10 mouse cellular contexts compared by ENCODE assay signal in genomic region chr3:109368383-109369289, GRCm38 (mm10). TPM values are rescaled to one million over a fixed set of nuclear protein-coding genes. Genes with fewer than 3 reads are reported as not detected.
DNase-seq lines count a peak whose midpoint lies in the region; ATAC-seq and TF ChIP-seq lines count a peak whose summit lies in the region.
"Had no signal": no experiment of that assay in that cellular context is flagged by ENCODE, and none has a peak within 500 bp of the region (broad histone marks: within the 10 kb centered on the region; RNA-seq: fewer than 3 reads in every experiment).

No protein-coding gene starts in this region.

- peak; percentile 78 for ATAC-seq in Patski
- peak; percentile 70 for ATAC-seq in granulocyte monocyte progenitor cell, adult 5-6 weeks (replicated peaks; ENCODE audit: poor library complexity, severe bottlenecking)
- ATAC-seq in activated CD4-positive, CD25-positive, alpha-beta regulatory T cell, adult 4 months, result no peak
- no peak for ATAC-seq in cerebellum, adult (ENCODE audit: insufficient number of reproducible peaks, low FRiP score, low TSS enrichment)

- WGBS in kidney, adult 2 months, result 65% methylated on average over 9 of the region's 9 CpGs

- H3K27ac ChIP-seq in kidney, adult 2 months (ENCODE audit: insufficient read depth, low read depth, low read length), result no peak overlapping the region; the same call in 1 of the 2 replicates

- no peak for TF ChIP-seq CTCF in kidney, adult 2 months (conservative IDR thresholded peaks at IDR 0.05; ENCODE audit: insufficient read depth, insufficient read length, low read depth, low read length)
- TF ChIP-seq CTCF in Patski (IDR thresholded peaks at IDR 0.05), result no peak

- no peaks in the 10 kb centered on the region for H3K36me3 ChIP-seq in kidney, adult 2 months (ENCODE audit: control insufficient read depth, insufficient read depth, low read length)

- no peaks in the 10 kb centered on the region for H3K4me1 ChIP-seq in kidney, adult 2 months (ENCODE audit: control insufficient read depth, insufficient read depth, low read length)

- TF ChIP-seq POLR2A in kidney, adult 2 months (IDR thresholded peaks at IDR 0.05; ENCODE audit: low read depth, low read length), result no peak

- H3K4me3 ChIP-seq in kidney, adult 2 months (ENCODE audit: insufficient read depth, low read depth, low read length), result no peak overlapping the region

- in situ Hi-C loops in Patski (cut with MboI; ENCODE audit: low pct_unique_long_range_greater_than_20kb), result no loop called here

- POLR2A ChIA-PET in Patski (lab: Charles Lee), result interaction anchor here (0.7 kb wide), 1 partner anchor 314 kb away, joined by 3 read pairs; no protein-coding TSS in a partner anchor

- H3K27me3 ChIP-seq in kidney, adult 2 months (replicated peaks; ENCODE audit: control insufficient read depth, insufficient read depth, low read length), result no peaks in the 10 kb centered on the region
- H3K27me3 ChIP-seq in Patski, result no peaks in the 10 kb centered on the region

- CTCF ChIA-PET in Patski (lab: Charles Lee), result interaction anchor here (0.6 to 2.3 kb wide), 5 partner anchors 11 to 88 kb away, joined by 3 to 6 read pairs (median 3); no protein-coding TSS in a partner anchor

- peak; percentile 54 for DNase-seq in kidney, adult 2 months
- no peak for DNase-seq in kidney, postnatal 10 days
- peak; percentile 44 for DNase-seq in Patski (ENCODE audit: low read depth, low spot score)
- peak; percentile 33 for DNase-seq in lung, postnatal 10 days
- no peak for DNase-seq in gastrocnemius, adult 8-10 months (ENCODE audit: low spot score in 2 of 2)
- DNase-seq: heart, postnatal 36 days had no signal

RNA-seq across cellular contexts. Expression of gene Vav3, which starts 28.2 kb away (rescaled TPM):
- polyA plus RNA-seq in kidney, adult 2 months (2012; rRNA removed), result 5.4 and 6.8 TPM in 2 replicates
- polyA plus RNA-seq in Patski (2021), result 8.1 TPM
- 52.5 and 75.4 TPM in 2 replicates for total RNA-seq in granulocyte monocyte progenitor cell, adult 5-6 weeks (2014; fragmentation: Nextera tagmentation)
- total RNA-seq in granulocyte monocyte progenitor cell, adult 5-6 weeks (2017), result 84.4 and 85.7 TPM in 2 replicates
- 1 to 10 TPM in 2 of 4 experiments, under 1 TPM in 2; 0.70 to 2.0 (median 1.2) TPM for total RNA-seq in gastrocnemius, adult 8-10 months (2022)
- polyA plus RNA-seq in activated CD4-positive, CD25-positive, alpha-beta regulatory T cell, adult 4 months (2017; shearing (Covaris generic)), result 10 to 100 TPM in 1 of 2 experiments, 1 to 10 TPM in 1; 8.7 to 12.2 TPM
- total RNA-seq: MEL had no signal

Comparison
In these comparisons a context has a peak if more than half of its experiments do, and no peak if none do; other contexts are left out.
1. DNase-seq: peak in kidney, adult 2 months (single experiment), Patski (single experiment) and lung, postnatal 10 days (single experiment); none in kidney, postnatal 10 days (single experiment) and gastrocnemius, adult 8-10 months (0 of 2).
2. ATAC-seq: peak in Patski (single experiment) and granulocyte monocyte progenitor cell, adult 5-6 weeks (single experiment); none in activated CD4-positive, CD25-positive, alpha-beta regulatory T cell, adult 4 months (single experiment) and cerebellum, adult (single experiment).